Mouse (Mus musculus): ENCODE measurements around the gene Ppp1r12b.

Ppp1r12b gene

GRCm38 (mm10) chr1:134719718-134720304, 235.9 kb downstream of the Ppp1r12b start:
- TF ChIP-seq GATA4 (IDR thresholded peaks at IDR 0.05; ENCODE audit: insufficient replicate concordance, low read length) = no peak

- no peak for TF ChIP-seq GATA4 (IDR thresholded peaks at IDR 0.05; ENCODE audit: insufficient replicate concordance, low read length)
Measured at GRCm38 (mm10) chr1:134715092-134715491, 240.7 kb downstream of the Ppp1r12b start.

GRCm38 (mm10) chr1:134714166-134714565, 241.6 kb downstream of the Ppp1r12b start:
- no peak for TF ChIP-seq GATA4 (IDR thresholded peaks at IDR 0.05; ENCODE audit: insufficient replicate concordance, low read length)

GRCm38 (mm10) chr1:134713421-134713969, 242.2 kb downstream of the Ppp1r12b start:
- TF ChIP-seq GATA4 (IDR thresholded peaks at IDR 0.05; ENCODE audit: insufficient replicate concordance, low read length) = no peak

- TF ChIP-seq GATA4 (IDR thresholded peaks at IDR 0.05; ENCODE audit: insufficient replicate concordance, low read length) = no peak
Measured at GRCm38 (mm10) chr1:134712781-134713299, 242.9 kb downstream of the Ppp1r12b start.

- no peak for TF ChIP-seq GATA4 (IDR thresholded peaks at IDR 0.05; ENCODE audit: insufficient replicate concordance, low read length)
Measured at GRCm38 (mm10) chr1:134711653-134712052, 244.1 kb downstream of the Ppp1r12b start.

- TF ChIP-seq GATA4 (IDR thresholded peaks at IDR 0.05; ENCODE audit: insufficient replicate concordance, low read length) = no peak
Measured at GRCm38 (mm10) chr1:134711061-134711460, 244.7 kb downstream of the Ppp1r12b start.

- no peak for TF ChIP-seq GATA4 (IDR thresholded peaks at IDR 0.05; ENCODE audit: insufficient replicate concordance, low read length)
Measured at GRCm38 (mm10) chr1:134709411-134710306, 246.1 kb downstream of the Ppp1r12b start.

GRCm38 (mm10) chr1:134708801-134709385, 246.8 kb downstream of the Ppp1r12b start:
- no peak for TF ChIP-seq GATA4 (IDR thresholded peaks at IDR 0.05; ENCODE audit: insufficient replicate concordance, low read length)

GRCm38 (mm10) chr1:134708274-134708673, 247.5 kb downstream of the Ppp1r12b start:
- TF ChIP-seq GATA4 (IDR thresholded peaks at IDR 0.05; ENCODE audit: insufficient replicate concordance, low read length) = no peak

GRCm38 (mm10) chr1:134707516-134707915, 248.2 kb downstream of the Ppp1r12b start:
- no peak for TF ChIP-seq GATA4 (IDR thresholded peaks at IDR 0.05; ENCODE audit: insufficient replicate concordance, low read length)

GRCm38 (mm10) chr1:134706549-134706948, 249.2 kb downstream of the Ppp1r12b start:
- no peak for TF ChIP-seq GATA4 (IDR thresholded peaks at IDR 0.05; ENCODE audit: insufficient replicate concordance, low read length)

Data from liver, adult (tissue).